Mouse (Mus musculus) kidney, embryonic 16.5 days (tissue): ENCODE measurements around the gene Izumo4. TPM values are rescaled to one million over a fixed set of nuclear protein-coding genes. Genes with fewer than 3 reads are reported as not detected.

Experiments used
- ATAC-seq: fragments of 200-750 bp; cut with Nextera tagmentation; 2 replicates; pipeline ENCODE4 v1.8.0; 2017; ENCODE audit warnings: moderate TSS enrichment; ENCODE audit not compliant: low FRiP score, low TSS enrichment
- H3K27ac ChIP-seq: fragments of 300-500 bp; sonication (generic); 2 replicates; pipeline ENCODE4 v1.5.1; 2014; ENCODE audit warnings: low read length
- H3K27me3 ChIP-seq: fragments of 300-500 bp; sonication (generic); 2 replicates; pipeline ENCODE4 v1.6.1; 2014; ENCODE audit warnings: low read length, control low read depth, mixed read lengths; ENCODE audit not compliant: insufficient read depth
- H3K36me3 ChIP-seq: fragments of 300-500 bp; sonication (generic); 2 replicates; pipeline ENCODE4 v1.6.1; 2014; ENCODE audit warnings: low read length, control low read depth, mixed read lengths; ENCODE audit not compliant: insufficient read depth
- H3K4me1 ChIP-seq: fragments of 300-500 bp; sonication (generic); 2 replicates; pipeline ENCODE4 v1.6.1; 2014; ENCODE audit warnings: low read length, control low read depth, mixed read lengths; ENCODE audit not compliant: insufficient read depth
- H3K4me2 ChIP-seq: fragments of 300-500 bp; sonication (generic); replicated peaks from 2 replicates; pipeline ENCODE4 v1.6.1; 2014; ENCODE audit warnings: low read depth, low read length
- H3K4me3 ChIP-seq: fragments of 300-500 bp; sonication (generic); 2 replicates; pipeline ENCODE4 v1.5.1; 2014; ENCODE audit warnings: mild to moderate bottlenecking, low read length
- H3K9ac ChIP-seq: fragments of 300-500 bp; sonication (generic); replicated peaks from 2 replicates; pipeline ENCODE4 v1.6.1; 2014; ENCODE audit warnings: low read length
- H3K9me3 ChIP-seq: fragments of 300-500 bp; sonication (generic); 2 replicates; pipeline ENCODE4 v1.6.1; 2016; ENCODE audit warnings: low read length, control low read depth
- WGBS: fragments of 180-500 bp; shearing (Covaris S2); extraction: QIAGEN DNeasy Blood & Tissue Kit; methylation state at CpG from one replicate; pipeline ENCODE4 v1.1.7; 2014; 5-methylcytosine and 5-hydroxymethylcytosine counted together
- polyA plus RNA-seq: library from polyadenylated mRNA; unstranded; fragments of >200 nt; fragmentation: Nextera tagmentation; extraction: Ambion mirVana; gene quantifications from 2 replicates; pipeline ENCODE4 v1.2.1, GENCODE M21; 2015

Izumo4 gene
- polyA plus RNA-seq, 1 experiment from 2014 or later = 23.8 TPM

GRCm38 (mm10) chr10:80676198-80676928 lies 25.6 kb upstream of the Izumo4 start:
- Histone ChIP-seq H3K9ac (peak overlapping the region; percentile 96), H3K27ac (peak overlapping the region; percentile 99), H3K4me3 (peak overlapping the region; percentile 81), H3K36me3 (peaks cover 19% of the 10 kb centered on the region), H3K4me1 (peaks cover 66% of the 10 kb centered on the region), H3K4me2 (peak overlapping the region; percentile 80), H3K27me3 (no peaks in the 10 kb centered on the region), H3K9me3 (no peaks in the 10 kb centered on the region)
- peak; percentile 91 for ATAC-seq
- under 1% methylated on average over 58 of the region's 78 CpGs for WGBS

- H3K4me2 ChIP-seq = peak overlapping the region; percentile 75
- no peak for ATAC-seq
- H3K27ac ChIP-seq = peak overlapping the region; percentile 99
- 25% methylated on average over 9 of the region's 9 CpGs for WGBS
- H3K36me3 ChIP-seq = peaks cover 10% of the 10 kb centered on the region
- H3K9me3 ChIP-seq = no peaks in the 10 kb centered on the region
- no peaks in the 10 kb centered on the region for H3K27me3 ChIP-seq
- H3K4me3 ChIP-seq = peak overlapping the region; percentile 81
- peaks cover 66% of the 10 kb centered on the region for H3K4me1 ChIP-seq
- H3K9ac ChIP-seq = peak overlapping the region; percentile 87
These were observed 24.7 kb upstream of the Izumo4 start for GRCm38 (mm10) chr10:80677128-80677875.

DNA sequence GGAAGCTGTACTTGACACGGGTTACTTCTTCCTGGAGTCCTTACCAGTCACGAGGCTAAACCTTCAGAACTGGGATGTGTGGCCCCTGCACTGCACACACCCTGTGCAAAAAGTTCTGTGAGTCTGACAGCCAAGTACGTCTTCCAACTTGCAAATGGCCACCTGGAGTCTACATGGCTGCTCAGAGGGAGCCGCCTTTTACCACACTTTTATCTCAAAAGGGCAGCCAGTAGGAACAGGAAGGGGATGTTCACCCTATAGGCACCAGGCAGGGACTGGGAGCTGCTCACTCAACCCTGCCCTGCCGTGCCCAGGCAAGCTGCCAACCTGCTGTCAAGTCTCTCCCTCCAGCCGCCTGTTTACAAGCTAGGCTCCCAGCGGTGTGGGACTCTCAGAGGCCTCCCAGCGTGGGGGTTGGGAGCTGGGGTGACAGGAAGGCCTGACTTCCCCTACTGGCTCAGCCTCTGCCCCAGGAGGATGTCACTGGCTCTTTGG lies 24.0 kb upstream of the Izumo4 start, which contains the start of gene Mknk2:
Gene Mknk2, minus strand, starts transcription at position 171 of the 495 bp plus-strand sequence.
- peak within 1 kb of the TSS; percentile 87 for H3K9ac ChIP-seq
- WGBS = 4% methylated on average over 8 of the region's 8 CpGs
- H3K4me1 ChIP-seq = peaks cover 59% of the 10 kb centered on the region
- H3K27ac ChIP-seq = peak within 1 kb of the TSS; percentile 99
- peak within 1 kb of the TSS; percentile 81 for H3K4me3 ChIP-seq
- peak within 1 kb of the TSS; percentile 75 for H3K4me2 ChIP-seq
- peaks cover 4% of the 10 kb centered on the region; the same call in 1 of the 2 replicates for H3K36me3 ChIP-seq
- H3K27me3 ChIP-seq = no peaks in the 10 kb centered on the region
- H3K9me3 ChIP-seq = no peaks in the 10 kb centered on the region
- ATAC-seq = peak; percentile 75

- WGBS = 45% methylated on average over 10 of the region's 10 CpGs
- H3K36me3 ChIP-seq = peaks cover 2% of the 10 kb centered on the region; the same call in 1 of the 2 replicates
- peak overlapping the region; percentile 99 for H3K27ac ChIP-seq
- H3K4me3 ChIP-seq = 0 out of 2 replicates have a peak overlapping the region, but pooled peaks have one; percentile 81
- peak overlapping the region; percentile 87 for H3K9ac ChIP-seq
- H3K4me2 ChIP-seq = peak overlapping the region; percentile 75
- no peak for ATAC-seq
- H3K4me1 ChIP-seq = peaks cover 51% of the 10 kb centered on the region
- no peaks in the 10 kb centered on the region for H3K9me3 ChIP-seq
- H3K27me3 ChIP-seq = no peaks in the 10 kb centered on the region
These were observed 23.2 kb upstream of the Izumo4 start for GRCm38 (mm10) chr10:80678601-80679377.

GRCm38 (mm10) chr10:80679556-80680259 lies 22.3 kb upstream of the Izumo4 start:
- ATAC-seq = no peak
- 0 out of 2 replicates have a peak, but pooled peaks cover 3% of the 10 kb centered on the region for H3K36me3 ChIP-seq
- no peaks in the 10 kb centered on the region for H3K9me3 ChIP-seq
- peak overlapping the region; percentile 99 for H3K27ac ChIP-seq
- no peaks in the 10 kb centered on the region for H3K27me3 ChIP-seq
- H3K4me1 ChIP-seq = peaks cover 42% of the 10 kb centered on the region
- H3K4me2 ChIP-seq = no peak overlapping the region
- 22% methylated on average over 9 of the region's 9 CpGs for WGBS
- no peak overlapping the region for H3K4me3 ChIP-seq
- H3K9ac ChIP-seq = peak overlapping the region; percentile 33

- no peak overlapping the region for H3K4me2 ChIP-seq
- H3K27ac ChIP-seq = peak overlapping the region; percentile 99
- H3K4me1 ChIP-seq = peaks cover 39% of the 10 kb centered on the region
- no peak overlapping the region for H3K4me3 ChIP-seq
- no peaks in the 10 kb centered on the region for H3K9me3 ChIP-seq
- H3K27me3 ChIP-seq = no peaks in the 10 kb centered on the region
- WGBS = 59% methylated on average over 2 of the region's 2 CpGs
- no peak for ATAC-seq
- peaks cover 7% of the 10 kb centered on the region; the same call in 1 of the 2 replicates for H3K36me3 ChIP-seq
- H3K9ac ChIP-seq = peak overlapping the region; percentile 33
These were observed 21.7 kb upstream of the Izumo4 start for GRCm38 (mm10) chr10:80680260-80680696.

- Histone ChIP-seq H3K9me3 (no peaks in the 10 kb centered on the region), H3K27ac (no peak overlapping the region), H3K27me3 (no peaks in the 10 kb centered on the region), H3K4me2 (no peak overlapping the region), H3K4me3 (no peak overlapping the region), H3K9ac (no peak overlapping the region), H3K36me3 (peaks cover 24% of the 10 kb centered on the region), H3K4me1 (peaks cover 36% of the 10 kb centered on the region)
- 94% methylated on average over 6 of the region's 6 CpGs for WGBS
- no peak for ATAC-seq
These were observed 20.0 kb upstream of the Izumo4 start for GRCm38 (mm10) chr10:80682003-80682402.

GRCm38 (mm10) chr10:80683647-80684046 lies 18.3 kb upstream of the Izumo4 start:
- H3K4me3 ChIP-seq = no peak overlapping the region
- no peak overlapping the region for H3K27ac ChIP-seq
- peaks cover 28% of the 10 kb centered on the region for H3K36me3 ChIP-seq
- WGBS = 92% methylated on average over 1 of the region's 1 CpGs
- no peak overlapping the region for H3K9ac ChIP-seq
- no peak for ATAC-seq
- no peaks in the 10 kb centered on the region for H3K9me3 ChIP-seq
- no peaks in the 10 kb centered on the region for H3K27me3 ChIP-seq
- no peak overlapping the region for H3K4me2 ChIP-seq
- H3K4me1 ChIP-seq = peaks cover 20% of the 10 kb centered on the region

DNA sequence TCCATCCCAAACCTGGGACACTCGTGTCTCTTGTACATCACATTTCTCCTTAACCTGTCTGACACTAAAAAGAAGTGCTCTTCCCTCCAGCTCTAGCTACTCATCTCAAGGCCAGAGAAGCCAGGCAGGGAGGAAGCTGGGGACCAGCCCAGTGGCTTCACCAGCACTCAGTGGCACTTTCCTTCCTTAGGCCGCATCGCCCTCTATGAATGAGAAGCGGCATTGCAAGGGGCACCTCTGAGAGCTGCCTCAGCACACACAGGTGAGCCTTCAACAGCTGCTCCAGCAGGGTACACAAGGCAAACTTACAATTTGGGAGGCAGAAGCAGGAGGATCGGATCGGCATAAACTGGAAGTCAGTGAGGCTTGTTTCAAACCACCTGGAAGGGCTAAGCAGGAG lies 17.8 kb upstream of the Izumo4 start:
- no peak for ATAC-seq
- Histone ChIP-seq H3K27me3 (no peaks in the 10 kb centered on the region), H3K4me3 (no peak overlapping the region), H3K9me3 (no peaks in the 10 kb centered on the region), H3K4me2 (no peak overlapping the region), H3K36me3 (peaks cover 30% of the 10 kb centered on the region), H3K4me1 (peaks cover 14% of the 10 kb centered on the region), H3K27ac (no peak overlapping the region), H3K9ac (no peak overlapping the region; the same call in 1 of the 2 replicates)
- 53% methylated on average over 6 of the region's 6 CpGs for WGBS
